Mouse (Mus musculus) testis, adult 2 months (tissue): ENCODE results near the gene Iqcj.

Experiments used
- CTCF ChIP-seq: fragments of 200-500 bp; IDR thresholded peaks from 2 replicates; pipeline ENCODE4 v1.5.1; 2012; ENCODE audit warnings: low read depth, mild to moderate bottlenecking, inconsistent platforms, low read length, moderate library complexity; ENCODE audit not compliant: control insufficient read depth, insufficient read depth, insufficient replicate concordance
- POLR2A ChIP-seq: fragments of 200-500 bp; IDR thresholded peaks from 2 replicates; pipeline ENCODE4 v1.6.1; 2012; ENCODE audit warnings: low read depth, mild to moderate bottlenecking, inconsistent platforms, low read length, moderate library complexity; ENCODE audit not compliant: control insufficient read depth

- no peak for TF ChIP-seq CTCF
- TF ChIP-seq POLR2A: no peak
Measured at GRCm38 (mm10) chr3:67869424-67869823, 22.6 kb upstream of the Iqcj start.
